Mouse (Mus musculus) monocyte, adult 2 months (primary cell): ENCODE measurements around the gene Kcnk18.

Source experiments
- DNase-seq, 2 experiments: peaks; one replicate each; pipeline ENCODE4 v3.0.0; 2022; ENCODE audit warnings: low spot score in 2 of 2, low read depth in 1 of 2

The Kcnk18 gene

GRCm38 (mm10) chr19:59280841-59281240 lies 61.8 kb downstream of the Kcnk18 start:
- DNase-seq, result no peak

GRCm38 (mm10) chr19:59282001-59282400 lies 63.0 kb downstream of the Kcnk18 start:
- no peak for DNase-seq
